Mouse (Mus musculus): ENCODE data around the gene Dtd2. TPM values are rescaled to one million over a fixed set of nuclear protein-coding genes. Genes with fewer than 3 reads are reported as not detected.

The Dtd2 gene
- total RNA-seq, 2 experiments from 2014 or later = 8.8 to 10.9 TPM

DNA sequence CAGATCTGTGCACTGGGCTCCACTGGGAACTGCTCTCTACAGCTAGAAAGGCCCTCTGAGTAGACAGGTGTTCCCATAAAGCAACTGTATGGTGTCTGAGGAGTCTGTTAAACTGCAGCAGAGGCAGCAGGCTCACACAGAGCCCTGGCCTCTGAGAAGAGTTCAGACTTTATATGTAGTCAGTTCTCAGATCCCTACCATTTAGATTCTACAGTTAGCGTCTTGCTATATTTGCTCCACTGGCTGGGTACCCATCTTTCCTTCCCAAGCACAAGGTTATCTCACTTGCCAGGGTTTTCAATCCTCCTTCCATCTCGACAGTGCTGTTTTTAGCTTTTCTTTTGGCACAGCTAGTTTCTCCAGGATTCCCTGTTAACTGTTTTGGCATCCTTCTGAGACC lies 15.7 kb downstream of the Dtd2 start:
- peak in 1 of 2 experiments; percentile 22 for DNase-seq (ENCODE audit: low spot score in 2 of 2)
- intact Hi-C loops (cut with DNase I) = no loop called here

DNA sequence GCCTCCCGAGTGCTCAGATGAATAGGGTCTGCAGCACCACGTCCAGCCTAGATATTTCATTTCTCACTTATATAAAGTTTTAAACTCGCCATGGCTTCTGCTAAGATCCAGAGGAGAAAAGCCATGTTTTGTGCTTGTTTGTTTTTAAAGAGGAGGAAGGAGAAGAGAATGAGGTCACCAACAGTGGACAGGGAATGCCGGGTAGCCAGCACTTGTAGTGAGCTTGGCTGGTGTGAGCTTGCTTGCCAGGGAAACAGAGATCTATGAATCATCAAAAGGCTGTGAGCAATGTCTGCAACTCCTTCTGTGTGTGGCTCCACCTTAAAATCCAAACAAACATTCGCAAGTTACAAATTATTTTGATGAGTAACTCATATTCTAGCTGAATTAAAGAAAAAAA lies 17.8 kb downstream of the Dtd2 start:
- DNase-seq (ENCODE audit: low spot score in 2 of 2) = no peak
- intact Hi-C loops (cut with DNase I) = no loop called here

DNA sequence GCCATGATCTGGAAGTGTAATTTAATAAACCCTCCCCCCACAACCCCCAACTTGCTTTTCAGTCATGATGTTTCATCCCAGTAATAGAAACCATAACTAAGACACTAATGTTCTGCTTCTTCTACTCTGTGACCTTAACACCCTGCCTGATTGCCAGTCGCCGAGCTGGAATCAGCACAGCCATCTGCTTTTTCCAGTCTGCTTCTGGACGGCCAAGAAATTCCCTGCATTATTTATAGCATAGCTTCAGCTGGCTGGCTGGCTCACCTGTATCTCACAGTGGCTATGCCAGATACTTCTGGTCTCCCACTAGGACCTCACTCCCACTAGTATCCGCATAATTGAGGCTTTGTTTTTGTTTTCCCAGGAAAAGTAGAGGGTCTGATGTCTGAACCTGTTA lies 20.5 kb downstream of the Dtd2 start:
- DNase-seq (ENCODE audit: low spot score in 2 of 2) = no peak
- intact Hi-C loops (cut with DNase I) = no loop called here

DNA sequence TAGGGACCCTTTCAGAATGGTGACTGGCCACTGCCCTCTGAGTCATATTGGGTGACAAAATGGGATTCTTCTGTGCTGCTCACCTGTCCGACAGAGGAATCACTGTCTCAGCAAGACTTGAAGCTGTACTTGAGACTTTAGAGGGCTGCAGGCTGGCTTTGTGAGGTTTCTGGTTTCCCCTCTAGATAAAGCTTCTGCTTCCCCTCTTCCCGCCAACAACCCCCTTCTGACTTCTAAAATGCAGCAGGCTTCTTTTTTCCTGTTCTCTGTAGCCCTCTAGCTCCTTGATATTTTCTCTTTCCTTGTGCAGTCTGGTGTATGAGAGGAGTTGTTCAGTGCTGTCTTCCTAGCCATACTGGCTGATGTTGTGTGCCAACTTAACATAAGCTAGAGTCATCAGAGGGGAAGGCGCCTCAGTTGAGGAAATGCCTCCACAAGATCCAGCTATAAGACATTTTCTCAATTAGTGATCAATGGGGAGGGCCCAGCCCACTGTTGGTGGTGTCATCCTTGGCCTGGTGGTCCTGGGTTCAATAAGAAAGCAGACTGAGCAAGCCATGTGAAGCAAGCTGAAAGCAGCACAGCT lies 21.0 kb downstream of the Dtd2 start:
- intact Hi-C loops (cut with DNase I) = no loop called here

DNA sequence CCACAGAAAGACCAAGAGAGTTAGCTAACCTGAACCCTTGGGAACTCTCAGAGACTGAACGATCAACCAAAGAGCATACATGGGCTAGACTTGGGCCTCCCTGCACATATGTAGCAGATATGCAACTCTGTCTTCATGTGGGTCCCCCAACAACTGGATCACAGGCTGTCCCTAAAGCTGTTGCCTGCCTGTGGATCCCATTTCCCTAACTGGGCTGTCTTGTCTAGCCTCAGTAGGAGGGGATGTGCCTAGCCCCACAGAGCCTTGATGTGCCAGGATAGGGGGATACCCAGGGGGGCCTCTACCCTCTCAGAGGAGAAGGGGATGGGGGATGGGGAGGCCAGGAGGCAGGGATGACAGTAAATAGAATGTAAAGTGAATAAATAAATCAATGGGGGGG lies 22.7 kb downstream of the Dtd2 start:
- no peak for DNase-seq (ENCODE audit: low spot score in 2 of 2)

More for the DNA sequence above, 21.0 kb downstream of the Dtd2 start:
- DNase-seq (ENCODE audit: low spot score in 2 of 2) = no peak

DNA sequence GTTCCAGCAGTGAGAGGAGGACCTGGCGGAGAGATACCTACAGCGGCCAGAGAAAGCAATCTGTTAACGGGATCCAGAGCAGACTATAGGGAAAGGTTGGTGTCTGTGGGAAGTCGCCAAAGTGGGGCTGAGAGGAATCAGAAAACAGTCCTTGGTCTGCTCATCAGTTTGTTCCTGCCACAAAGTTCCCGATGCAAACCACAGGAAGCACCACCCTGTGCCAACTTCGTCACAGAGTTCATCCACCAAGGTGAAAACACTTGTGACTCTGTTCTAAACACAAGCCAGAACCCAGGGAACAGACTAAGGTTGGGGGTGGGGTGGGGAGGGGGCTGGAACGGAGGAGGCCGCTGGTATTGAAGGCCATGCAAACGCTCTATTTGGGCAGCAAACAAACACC lies 29.8 kb downstream of the Dtd2 start:
- intact Hi-C loops (cut with DNase I) = no loop called here
- DNase-seq (ENCODE audit: low spot score in 2 of 2) = no peak

More for the DNA sequence above, 22.7 kb downstream of the Dtd2 start:
- intact Hi-C loops (cut with DNase I) = no loop called here

DNA sequence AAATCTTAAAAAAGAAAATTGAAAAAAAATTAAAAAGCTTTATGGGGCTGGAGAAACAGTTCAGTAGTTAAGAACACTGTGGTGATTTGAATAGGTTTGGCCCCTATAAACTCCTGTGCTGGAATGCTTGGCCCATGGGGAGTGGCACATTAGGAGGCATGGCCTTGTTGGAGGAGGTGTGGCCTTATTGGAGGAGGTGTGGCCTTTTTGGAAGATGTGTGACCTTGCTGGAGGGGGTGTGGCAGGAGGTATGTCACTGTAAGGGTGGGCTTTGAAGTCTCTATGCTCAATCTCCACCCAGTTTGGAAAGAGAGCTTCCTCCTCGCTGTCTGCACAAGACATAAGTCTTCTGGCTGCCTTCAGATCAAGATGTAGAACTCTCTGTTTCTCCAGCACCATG lies 31.9 kb downstream of the Dtd2 start:
- intact Hi-C loops (cut with DNase I) = no loop called here

DNA sequence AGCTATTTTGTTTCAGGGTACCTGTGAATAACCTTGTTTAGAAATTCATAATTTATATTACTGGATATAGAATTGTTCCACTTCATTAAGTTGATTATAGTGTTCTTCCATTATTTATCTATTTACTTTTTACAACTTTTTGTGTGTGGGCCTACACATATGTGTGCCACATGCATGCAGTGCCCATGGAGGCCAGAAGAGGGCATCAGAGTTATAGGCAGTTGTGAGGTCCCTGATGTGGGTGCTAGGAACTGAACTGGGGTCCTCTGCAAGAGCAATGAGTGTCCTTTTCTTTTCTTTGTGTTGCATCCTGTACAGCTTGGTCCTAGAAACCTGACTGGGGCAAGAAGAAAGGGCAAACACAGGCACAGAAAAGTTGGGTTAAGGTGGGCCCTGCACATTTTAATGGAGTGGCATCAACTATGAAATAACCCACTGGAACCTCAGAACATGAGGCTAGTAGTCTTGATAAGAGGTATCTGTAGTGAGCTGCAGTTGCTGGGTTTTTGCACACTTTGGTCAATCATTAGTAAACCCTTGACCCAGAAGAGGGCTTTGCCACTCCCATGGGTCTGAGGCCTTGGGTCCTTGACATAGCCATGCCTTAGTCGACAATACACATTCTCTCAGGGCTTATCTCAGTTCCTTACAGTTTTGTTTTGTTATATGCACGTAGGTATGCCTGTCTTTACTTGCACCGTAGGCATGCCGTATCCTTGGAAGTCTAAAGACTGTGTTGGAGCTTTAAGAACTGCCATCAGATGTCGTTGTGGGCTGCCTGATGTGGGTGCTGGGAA lies 33.8 kb downstream of the Dtd2 start:
- DNase-seq (ENCODE audit: low spot score in 2 of 2) = no peak
- intact Hi-C loops (cut with DNase I) = no loop called here

More for the DNA sequence above, 31.9 kb downstream of the Dtd2 start:
- DNase-seq (ENCODE audit: low spot score in 2 of 2) = no peak

DNA sequence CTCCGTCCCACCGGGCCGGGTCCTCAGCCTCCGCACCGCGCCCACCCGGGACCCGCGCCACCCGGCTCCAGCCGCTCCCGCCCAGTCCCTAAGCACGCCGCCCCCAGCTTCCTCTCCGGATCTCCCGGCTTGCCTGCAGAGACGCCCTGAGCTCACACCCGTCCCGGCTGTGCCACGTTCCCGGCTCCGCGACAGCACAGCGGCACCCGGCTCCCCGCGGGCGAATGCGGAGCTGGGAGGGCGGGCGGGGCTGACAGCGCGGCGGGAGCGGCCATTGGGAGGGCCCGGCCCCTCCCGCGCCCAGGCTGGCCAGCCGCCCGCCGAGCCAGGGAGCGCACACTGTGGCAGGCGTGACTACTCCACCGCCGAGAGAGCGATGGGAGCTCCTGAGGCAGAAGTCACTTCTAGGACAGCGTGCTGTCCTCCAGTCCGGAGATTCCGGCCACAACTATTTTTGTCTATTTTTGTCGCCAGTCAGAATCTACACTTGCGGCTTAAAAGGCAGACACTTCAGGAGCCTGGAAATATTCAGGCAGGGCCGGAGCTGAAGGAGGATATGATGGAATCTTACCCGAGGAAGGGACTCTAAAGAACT lies 35.1 kb downstream of the Dtd2 start, which contains the start of gene Heatr5a:
Gene Heatr5a (minus strand): TSS at position 252 of the 595 bp plus-strand sequence.
- DNase-seq (ENCODE audit: low spot score in 2 of 2) = peak; percentile 87 to 89
- intact Hi-C loops (cut with DNase I) = no loop called here

DNA sequence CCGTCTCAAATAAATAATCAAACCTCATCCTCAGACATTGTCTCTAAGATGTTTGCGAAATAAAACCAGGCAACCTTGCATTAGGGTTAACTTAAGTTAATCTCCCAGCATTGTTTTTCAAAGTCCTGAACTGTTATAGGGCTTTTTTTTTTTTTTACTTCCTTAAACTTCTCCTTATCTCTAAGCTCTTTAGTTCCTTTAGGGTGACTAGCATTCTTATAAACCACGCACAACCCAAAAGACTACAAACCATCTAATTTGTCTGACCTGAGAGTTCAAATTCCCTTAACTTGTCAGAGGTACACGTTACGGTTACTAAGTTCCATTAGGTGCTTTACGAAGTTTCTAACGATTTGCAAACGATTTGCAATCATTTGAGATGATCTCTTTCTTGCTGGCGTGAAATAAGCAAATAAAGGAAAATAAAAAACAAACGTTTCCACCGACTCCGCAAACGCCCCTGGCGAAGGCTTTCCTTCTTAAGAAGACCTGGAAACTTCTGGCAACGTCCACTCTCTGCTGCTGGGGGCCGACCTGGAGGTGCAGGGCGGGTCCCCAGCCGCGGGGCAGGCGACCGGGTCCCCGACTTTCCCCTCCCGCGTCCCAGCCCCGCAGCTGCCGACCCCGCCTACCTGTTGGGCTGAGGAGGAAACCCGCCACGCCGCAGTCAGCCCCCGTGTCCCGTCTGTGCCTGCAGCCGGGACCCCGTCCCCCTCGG lies 35.8 kb downstream of the Dtd2 start:
- no peak for DNase-seq (ENCODE audit: low spot score in 2 of 2)
- intact Hi-C loops (cut with DNase I) = no loop called here

DNA sequence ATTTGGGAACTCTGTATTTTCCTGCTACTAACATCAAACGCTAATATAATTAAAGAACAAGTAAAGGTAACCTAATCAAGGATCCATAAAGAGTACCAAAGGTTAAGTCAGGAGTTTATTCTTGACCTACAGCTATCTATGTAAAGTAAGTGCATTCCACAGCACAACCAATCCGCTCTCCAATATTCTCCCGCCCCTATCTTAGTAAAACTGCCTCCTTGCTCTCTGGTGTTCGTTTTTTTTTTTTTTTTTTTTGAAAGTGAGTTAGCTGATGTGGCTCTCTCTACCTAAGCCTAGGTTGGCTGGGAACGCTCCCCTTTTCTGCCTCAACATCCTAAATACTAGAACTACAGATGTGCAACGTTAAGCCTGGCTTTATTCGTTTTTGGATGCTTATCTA lies 36.4 kb downstream of the Dtd2 start:
- DNase-seq (ENCODE audit: low spot score in 2 of 2) = no peak
- intact Hi-C loops (cut with DNase I) = no loop called here

DNA sequence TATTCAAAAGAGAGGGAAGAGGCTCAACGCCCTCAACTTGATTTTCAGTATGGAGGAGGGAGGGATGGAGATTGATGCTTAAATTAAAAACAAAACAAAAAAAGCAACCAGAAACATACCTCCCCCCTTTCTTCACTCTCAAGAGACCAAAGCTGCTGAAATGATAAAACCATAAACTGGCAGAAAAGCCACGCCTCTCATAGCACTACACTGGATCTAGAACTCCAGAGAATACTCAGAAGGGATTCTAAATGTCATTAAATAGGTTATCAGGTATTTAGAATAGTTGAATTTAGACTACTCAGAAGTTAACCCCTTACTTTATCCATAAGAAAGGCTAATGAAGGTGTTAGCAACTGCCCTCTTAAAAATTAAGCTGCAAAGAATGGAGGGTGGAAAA lies 37.2 kb downstream of the Dtd2 start:
- intact Hi-C loops (cut with DNase I) = no loop called here
- DNase-seq (ENCODE audit: low spot score in 2 of 2) = no peak

DNA sequence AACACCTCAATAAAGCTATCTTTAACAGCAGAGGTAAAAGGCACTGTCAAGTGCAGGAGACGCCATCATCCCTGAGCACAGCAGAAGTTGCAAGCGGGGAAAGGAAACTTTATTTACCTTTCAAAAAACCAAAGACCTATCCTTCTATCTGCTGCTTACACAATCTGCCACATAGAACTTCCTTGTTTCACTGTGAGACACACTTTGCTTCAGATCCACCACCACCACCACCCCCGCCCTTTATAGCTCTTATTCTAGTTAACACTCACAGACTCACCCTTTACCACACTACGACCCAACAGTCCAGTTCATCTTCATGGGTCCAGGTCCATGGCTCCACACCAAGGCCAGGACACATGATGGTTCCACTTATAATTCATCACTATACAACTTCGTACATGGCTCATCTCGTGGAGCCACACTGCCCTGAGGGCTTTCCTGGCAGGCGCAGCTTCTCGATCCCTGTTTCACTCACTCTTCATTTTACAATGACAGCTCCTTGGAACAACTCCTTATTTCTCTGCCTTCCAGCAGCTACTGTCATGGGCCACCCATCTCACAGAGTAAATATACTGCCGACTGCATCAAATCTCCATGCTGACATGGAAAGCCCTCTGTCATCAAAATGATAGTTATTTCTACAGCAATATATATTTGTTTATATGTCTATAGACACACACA lies 38.2 kb downstream of the Dtd2 start:
- intact Hi-C loops (cut with DNase I) = no loop called here
- no peak for DNase-seq (ENCODE audit: low spot score in 2 of 2)

DNA sequence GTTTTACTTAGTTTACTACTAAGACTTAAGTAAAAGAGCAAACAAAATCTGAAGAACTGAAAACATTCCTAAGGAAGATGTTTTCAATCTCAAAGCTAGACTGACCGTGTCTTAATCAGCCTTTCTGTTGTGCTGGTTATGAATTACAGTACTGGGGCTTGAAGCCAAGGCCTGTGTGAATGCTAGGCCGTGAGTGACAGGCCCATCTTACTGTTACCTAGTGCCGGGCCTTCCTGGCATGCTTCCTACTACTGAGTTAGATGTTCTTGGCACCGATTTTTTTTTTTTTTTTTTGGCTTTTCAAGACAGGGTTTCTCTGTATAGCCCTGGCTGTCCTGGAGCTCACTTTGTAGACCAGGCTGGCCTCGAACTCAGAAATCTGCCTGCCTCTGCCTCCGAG lies 48.7 kb downstream of the Dtd2 start:
- intact Hi-C loops (cut with DNase I) = no loop called here
- DNase-seq (ENCODE audit: low spot score in 2 of 2) = no peak

DNA sequence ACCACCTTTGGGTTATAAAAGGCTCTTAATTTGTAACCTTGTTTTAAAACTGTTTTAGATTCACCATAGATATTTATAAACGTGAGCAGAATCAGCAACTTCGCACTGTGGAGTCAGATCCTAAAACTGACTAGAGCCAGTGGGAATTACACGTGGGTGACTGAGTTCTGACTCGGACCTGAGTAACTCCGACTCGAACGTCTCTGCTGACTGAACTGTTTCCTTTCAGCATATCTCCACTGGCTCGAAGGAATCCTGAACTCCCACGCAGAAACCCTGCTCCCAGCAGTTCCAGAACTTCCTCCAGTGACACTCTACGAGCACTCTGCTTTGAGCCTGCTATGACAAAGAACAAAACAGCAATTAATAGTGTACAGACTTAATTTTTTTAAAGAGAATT lies 54.0 kb downstream of the Dtd2 start:
- peak; percentile 7 to 76 for DNase-seq (ENCODE audit: low spot score in 2 of 2)
- intact Hi-C loops (cut with DNase I) = no loop called here

DNA sequence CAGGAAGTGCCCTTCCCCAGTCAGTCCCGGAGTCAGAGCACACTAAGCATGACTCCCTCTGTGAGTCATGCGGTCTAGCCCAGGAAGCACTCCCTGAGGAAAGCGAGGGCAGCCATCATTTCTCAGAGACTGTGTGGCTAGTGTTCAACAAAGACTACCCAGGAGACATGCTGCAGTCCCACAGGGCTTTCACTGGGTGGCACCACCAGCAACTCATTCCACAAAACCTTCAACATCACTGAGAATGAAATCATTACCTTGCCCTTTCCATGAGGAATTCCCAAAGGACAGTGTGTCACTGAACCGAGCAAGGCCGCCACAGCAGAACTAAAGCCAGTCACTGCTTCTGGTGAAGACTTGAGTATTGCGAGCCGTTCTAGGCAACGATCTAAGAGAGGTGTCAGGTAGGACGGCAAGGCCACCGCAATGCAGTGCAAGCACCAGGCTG lies 58.8 kb downstream of the Dtd2 start:
- intact Hi-C loops (cut with DNase I) = loop anchor here (5.0 kb wide), 1 partner anchor 55 kb away; no protein-coding TSS in a partner anchor
- DNase-seq (ENCODE audit: low spot score in 2 of 2) = peak; percentile 5 to 56

DNA sequence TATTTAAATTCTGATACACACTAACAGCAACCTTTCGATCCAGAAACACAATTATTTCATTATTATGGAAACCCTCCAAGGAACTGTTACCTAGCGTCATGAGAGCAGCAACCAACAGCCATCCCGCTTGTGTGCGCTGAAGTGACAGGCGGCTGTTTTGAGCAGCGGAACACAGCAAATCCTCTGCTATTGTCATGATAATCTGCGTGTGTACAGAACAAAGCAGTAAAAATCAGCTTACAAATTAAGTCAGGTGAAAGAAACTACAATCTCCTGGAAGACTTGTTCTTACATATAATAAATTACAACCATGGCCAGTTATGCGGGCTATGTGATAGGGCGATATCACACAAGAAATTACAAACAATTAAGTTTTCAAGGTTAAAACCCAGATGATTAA lies 61.0 kb downstream of the Dtd2 start:
- intact Hi-C loops (cut with DNase I) = loop anchor here (5.0 kb wide), 1 partner anchor 57 kb away; no protein-coding TSS in a partner anchor
- DNase-seq (ENCODE audit: low spot score in 2 of 2) = no peak

DNA sequence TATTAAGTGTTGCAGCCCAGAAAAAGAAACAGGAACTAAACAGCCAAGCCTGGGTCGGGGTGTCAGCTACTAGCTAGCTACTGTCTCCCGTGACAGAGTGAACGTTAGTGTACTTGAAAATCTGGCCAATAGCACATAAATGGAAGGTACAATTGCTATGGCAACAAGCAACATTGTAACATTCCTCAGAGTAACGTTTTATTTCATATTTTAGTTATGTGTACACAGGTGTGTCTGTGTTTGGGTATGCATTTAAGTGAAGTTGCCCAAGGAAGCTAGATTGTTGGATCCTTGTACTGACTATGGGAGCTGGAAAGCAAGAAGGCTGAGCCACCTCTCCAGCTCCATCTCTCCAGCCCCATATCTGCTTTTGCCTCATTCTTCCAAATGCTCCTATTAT lies 66.5 kb downstream of the Dtd2 start:
- intact Hi-C loops (cut with DNase I) = no loop called here
- no peak for DNase-seq (ENCODE audit: low spot score in 2 of 2)

Data from left cerebral cortex, postnatal 25 days (tissue).